Mouse (Mus musculus) right cerebral cortex, adult 18-20 months (tissue): ENCODE results near the gene Cmya5.
"Not testable (repeated sequence)": the region's sequence is repeated elsewhere in the genome, so short reads cannot be mapped to it uniquely, and the experiment has no call there.

ENCODE experiments used
- DNase-seq: peaks from one replicate; pipeline ENCODE4 v3.0.0; 2022; ENCODE audit warnings: mixed read lengths

The Cmya5 gene

DNA sequence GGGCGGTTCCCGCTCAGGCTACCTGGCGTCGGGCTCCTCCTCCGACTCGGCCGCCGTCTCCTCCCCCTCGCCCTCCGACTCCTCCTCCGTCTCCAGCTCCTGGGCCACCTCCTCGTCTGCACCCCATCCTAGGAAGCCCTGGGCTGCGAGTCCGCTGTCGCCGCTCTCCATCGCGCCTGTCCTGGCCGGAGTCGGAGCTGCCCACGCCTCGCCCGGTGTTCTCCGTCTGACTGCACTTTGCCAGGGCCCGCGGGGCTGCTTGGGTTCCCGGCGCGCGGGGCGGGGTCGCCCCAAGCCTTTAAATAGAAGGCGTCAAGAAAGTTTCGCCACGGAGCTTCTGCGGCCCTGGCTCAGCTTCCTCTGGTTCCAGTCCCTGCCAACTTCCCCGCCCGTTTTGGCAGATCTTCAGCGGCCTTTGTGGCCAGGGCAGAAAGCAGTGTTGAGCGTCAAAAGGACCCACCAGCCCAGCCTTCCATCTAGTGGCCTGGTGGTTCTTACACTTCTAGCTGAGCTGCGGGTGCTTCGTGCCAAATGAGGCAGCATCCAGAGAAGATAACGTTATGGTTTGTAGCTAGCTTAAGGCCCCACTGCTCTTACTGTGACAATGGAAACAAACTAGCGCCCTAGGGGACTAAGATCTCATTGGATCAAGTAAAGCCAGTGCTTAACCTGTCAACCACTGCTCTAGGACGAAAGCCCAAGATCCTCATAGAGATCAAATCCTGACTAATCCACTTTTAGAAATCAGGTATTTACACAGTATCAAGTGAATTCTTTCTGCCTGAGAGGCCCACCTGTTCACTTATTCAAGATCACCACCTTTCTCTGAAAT, at the start of gene Cmya5:
Gene Cmya5 (minus strand): TSS at position 389 of the 832 bp plus-strand sequence.
- peak; percentile 76 for DNase-seq

DNA sequence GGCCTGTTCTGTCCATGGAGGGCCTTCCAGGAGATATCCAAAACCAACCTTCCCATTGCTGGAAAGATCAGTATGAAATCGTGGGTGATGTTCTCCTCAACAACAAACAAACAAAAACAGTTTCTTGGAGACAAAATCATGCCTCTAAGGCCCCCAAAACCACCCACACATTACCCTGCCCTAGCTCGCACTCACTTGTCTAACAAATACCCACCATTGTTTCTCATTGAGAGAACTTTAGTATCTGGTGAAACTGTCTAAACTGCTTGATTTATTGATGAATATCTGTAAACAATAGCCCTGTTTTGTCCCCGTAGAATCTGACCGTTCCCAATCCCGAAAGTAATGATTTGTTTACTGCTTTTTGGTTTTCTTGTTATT, 48.1 kb upstream of the Cmya5 start:
- no peak for DNase-seq

DNA sequence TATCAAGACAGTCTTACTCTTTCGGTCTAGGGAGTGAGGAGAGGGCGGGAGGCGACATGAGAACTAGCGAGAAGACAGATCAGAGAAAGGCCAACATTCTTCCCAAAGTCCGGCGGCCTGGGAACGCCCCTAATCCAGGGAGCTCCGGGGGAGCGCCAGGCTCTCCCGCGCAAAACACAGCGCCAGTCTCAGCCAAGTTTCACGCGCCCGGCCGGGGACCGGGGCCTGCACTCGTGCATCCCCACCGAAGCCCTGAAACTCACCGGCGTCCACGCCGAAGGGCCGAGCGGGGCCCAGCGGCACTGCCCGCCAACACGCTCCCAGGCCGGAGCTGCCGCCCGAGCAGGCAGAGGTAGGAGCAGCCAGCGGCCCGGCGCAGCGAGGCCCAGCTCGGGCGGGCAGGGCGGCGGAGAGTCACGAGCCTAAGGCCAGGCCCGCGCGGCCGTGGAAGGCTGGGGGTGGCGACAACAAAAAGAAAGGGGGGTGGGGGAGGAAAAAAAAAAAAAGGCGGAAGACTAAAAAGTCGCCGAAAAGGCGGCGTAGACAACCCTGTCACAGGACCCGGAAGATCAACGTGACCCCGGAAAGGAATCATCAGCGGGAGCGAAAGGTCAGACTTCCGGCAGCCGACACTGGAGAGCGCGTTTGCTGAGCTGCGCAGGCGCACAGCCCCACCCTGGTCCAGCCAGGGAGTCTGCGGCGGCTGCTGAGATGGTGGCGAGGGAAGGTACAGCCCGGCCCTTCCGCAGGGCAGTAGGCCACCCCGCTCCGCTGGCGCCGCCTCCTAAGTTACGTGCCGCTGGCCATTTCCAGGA, 47.5 kb upstream of the Cmya5 start, which contains the start of gene Tent2:
Gene Tent2 (minus strand): TSS at position 555 of the 815 bp plus-strand sequence.
- DNase-seq, result peak; percentile 97

DNA sequence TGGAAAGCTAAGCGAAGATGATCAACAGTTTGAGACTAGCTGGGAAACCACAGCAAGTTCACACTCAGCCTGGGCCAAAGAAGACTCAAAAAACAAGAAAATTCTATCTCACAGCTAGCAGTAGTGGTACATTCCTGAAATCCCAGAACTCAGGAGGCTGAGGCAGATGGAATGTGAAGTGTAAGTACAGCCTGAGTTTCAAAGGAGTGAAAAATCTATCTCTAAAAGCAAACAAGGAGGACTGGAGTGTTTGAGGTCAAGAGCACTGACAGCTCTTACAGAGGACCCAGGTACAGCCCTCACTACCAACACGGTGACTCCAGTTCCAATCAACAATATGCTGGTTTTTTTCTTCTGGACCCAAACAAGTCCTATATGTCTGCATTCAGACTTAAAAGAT, 44.9 kb upstream of the Cmya5 start:
- no peak for DNase-seq

DNA sequence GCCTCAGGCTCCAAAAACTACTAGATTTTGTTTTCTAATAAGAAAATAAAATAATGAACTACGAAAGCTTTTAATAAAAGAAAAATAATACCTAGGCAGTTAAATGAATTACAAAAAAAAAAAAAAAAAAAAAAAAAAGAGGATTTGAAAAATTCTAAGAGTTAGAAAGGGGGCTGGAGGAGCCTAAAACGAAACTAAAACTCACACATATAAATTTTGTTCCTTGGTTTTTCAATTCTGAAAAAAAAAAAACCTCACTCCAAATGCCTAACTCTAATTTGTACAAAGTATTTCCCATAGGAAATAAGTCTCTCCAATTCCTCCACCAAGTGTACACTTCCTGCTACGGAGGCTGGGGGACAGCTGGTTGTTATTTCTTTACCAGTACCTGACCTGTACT, 44.2 kb upstream of the Cmya5 start:
- DNase-seq, result no peak

DNA sequence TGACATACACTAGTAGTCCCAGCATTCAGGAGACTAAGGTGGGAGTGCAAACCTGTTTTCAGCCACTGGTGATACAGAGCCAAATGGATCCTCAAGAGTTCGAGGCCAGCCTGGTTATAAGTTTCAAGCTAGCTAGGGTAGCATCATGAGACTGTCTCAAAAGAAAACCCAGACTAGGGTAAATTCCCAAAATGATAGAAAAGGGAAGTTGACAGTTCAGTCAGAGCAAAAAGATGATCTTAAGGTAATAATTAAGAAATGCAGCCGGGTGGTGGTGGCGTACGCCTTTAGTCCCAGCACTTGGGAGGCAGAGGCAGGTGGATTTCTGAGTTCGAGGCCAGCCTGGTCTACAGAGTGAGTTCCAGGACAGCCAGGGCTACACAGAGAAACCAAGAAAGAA, 43.3 kb upstream of the Cmya5 start:
- DNase-seq, result not testable (repeated sequence)

DNA sequence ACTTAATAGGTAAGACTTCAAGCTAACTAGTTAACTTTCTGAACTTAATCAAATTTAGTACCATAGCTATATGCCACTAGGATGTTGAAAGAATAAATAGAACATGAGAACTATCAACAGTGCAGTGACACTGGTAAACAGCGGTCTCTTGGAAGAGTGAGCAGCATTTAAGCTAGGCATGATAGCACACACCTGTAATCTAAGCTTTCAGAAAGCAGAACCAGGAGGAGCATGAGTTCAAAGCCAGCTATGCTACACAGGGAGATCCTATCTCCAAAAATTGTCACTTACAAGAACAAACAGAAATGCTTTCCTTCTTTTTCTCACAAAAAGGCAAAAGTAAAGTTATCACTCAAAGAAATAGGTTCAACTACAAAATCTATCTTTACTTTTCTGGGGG, 35.8 kb upstream of the Cmya5 start:
- no peak for DNase-seq

DNA sequence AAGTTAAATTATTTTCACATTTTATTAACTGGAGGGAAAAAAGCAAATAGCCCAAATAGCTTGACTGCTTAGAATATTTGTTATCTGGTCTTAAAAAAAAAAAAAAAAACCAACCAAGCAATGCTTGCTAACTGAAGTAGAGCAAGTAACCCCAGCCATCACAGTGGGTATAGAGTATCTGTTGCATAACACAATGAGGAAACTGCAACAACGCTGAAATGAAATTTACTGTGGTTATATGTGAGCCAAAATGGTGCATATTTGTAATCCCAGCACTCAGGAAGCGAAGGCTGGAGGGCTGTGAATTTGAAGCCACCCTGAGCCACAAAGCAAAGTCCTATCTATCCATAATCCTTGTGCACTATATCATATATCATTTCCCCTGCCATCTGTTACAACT, 35.0 kb upstream of the Cmya5 start:
- DNase-seq, result no peak

DNA sequence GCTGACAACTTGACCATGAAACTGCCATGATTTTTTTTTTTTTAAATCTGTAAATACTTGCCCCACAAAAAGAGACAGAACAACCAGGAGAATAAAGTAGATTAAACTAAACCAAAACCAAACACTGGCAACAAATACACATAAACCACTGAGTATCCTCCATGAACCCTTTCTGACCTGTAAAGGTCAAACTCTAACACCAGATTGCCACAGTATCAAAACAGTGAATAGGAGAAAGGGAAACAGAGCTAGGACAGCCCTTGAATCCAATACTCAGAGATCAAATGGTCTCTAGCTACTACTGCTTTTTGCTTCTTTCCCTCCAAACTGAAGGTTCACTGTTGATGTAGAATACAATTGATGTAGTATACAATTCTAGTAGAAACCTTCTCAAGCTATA, 33.0 kb upstream of the Cmya5 start:
- no peak for DNase-seq

DNA sequence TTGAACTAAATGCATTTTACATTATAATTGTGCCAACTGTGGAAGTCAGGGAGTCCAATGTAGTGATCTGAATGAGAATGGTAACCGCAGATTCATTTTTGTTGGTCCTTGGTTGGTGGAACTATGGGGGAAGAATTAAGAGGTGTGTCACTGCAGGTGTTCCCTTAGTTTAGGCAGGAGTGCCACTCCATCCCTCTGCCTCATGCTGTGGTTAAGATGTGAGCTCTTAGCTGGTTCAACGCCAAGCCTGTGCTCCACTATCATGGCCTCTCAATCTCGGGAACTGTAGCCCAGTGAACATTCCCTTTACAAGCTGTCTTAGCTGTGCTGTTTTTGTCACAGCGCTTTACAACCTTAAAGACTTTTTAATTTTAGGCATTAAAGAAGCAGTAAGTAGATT, 18.8 kb upstream of the Cmya5 start:
- DNase-seq, result no peak

DNA sequence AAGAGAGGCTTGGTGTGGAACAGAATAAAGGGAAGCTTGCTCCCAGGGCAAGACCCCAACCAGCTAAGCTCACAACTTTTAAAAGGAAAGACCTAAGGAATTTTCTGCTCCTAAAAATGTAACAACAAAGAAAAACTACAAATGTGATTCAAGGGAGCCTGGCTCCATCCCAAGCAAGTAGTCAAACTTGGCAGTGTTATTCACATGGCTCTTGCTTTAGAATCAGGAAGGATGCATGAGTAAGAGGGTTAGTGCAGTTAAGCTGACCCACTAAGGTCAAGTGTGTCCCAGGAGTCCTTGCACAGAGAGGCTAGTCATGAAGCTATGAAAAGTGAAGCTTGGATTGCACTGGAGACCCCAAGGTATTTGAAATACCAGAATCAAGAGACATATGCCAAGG, 17.9 kb upstream of the Cmya5 start:
- DNase-seq, result no peak

DNA sequence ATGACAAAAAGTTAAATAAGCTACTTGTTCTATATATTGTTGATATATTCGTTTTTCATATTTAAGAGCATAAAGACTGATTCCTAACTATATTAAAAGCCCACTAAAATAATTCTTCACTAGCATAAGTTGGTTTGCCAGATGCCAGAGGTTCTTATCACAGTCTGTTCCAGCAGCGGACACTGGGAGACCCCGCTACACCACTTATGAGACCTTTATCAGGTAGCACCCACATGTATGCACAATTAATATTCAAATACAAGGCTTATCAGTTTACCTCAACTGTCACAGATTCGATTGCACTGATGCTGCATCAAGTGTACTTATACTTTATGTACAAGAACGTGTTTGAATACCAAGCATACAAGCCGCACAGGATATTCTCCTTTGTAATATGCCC, 13.7 kb upstream of the Cmya5 start:
- no peak for DNase-seq

DNA sequence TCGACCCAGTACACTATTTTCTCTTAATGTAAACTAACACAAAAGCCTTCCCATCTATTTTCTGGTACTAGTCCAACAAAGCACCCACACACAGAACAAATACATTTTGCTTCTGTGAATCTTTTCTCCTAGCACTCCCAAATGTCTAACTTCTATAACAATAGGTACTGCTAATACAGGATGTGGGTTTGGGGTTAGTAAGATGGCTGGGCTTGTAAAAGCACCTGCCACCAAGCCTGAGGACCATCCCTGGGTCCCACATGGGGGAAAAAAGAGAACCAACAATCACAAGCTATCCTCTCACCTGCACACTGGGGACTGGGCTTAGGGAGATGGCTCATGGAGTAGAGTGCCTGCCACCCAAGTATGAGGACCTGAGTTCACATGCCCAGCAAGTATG, 8.8 kb upstream of the Cmya5 start:
- DNase-seq, result no peak

DNA sequence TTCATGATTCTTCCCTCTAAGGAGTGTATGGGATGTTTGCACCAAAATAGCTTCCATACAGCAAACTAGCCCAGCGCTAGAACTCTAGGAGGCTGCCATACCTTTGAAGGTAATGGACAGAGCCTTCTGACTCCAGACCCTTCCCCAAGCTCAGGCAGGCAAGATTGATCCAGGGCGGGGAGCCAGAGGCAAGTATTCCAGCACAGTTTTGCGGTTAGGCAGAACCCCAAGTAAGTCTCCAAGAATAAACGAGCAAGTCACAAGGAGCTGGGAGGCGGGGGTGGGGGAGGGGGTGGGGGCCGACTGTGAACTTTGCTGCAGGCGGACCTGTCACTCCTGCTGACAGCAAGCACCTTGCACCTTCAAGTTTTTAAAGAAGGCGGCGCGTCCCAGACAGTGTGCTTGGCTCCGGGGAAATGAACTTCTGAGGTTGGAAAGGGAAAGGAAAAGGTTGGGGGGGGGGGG, 673 bp downstream of the Cmya5 start:
- DNase-seq, result peak; percentile 19

DNA sequence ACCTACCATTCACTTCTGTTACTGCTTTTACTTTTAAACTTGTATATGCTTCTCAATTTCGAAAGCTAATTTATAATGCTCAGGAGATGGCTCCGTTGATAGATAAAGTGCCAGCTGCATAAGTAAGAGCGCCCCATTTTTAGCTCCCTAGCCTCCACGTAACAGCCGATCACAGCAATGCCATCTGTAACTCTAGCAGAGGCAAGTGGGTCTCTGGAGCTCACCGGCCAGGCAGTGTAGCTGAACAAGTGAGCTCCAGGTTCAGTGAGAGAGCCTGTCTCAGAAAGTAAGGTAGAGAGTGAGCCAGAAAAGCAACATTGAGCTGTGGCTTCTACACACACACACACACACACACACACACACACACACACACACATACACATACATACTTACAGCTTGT, 3.3 kb downstream of the Cmya5 start:
- DNase-seq, result no peak

DNA sequence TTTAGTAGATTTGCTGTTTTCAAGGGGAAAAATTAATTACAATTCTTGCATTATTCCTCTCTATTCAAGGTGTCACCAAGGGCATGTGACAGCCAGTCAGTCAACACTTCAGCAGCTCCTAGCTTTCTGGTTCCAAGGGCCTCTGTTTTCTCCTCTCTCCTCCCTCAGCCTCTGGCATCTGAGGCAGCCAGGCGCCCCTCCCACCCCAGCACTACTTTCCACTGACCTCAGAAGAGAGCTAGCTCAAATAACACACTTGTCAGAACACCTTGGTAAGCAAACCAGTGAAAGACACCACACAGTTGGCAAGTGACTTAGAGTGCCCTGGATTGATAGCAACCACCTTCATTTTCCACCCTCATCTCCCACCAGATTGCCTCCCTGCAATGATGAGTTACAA, 6.5 kb downstream of the Cmya5 start:
- DNase-seq, result no peak

DNA sequence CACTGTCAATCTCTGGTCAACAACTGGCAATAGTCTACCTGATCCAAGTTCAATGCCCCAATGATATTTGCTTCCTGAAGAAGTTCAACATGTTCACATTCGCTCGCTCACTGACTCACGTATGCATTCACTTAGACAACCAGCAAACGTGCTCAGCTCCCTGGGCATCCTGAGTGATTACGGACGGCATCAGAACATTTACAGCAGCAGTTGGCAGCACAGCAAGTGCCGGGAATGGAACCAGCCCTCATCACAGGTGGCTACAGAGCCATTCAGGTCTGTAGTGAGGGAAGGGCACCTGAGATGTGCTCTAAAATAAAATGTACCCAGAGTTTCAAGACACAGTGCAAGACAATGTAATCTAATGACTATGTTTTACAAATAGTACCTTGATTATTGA, 7.4 kb downstream of the Cmya5 start:
- DNase-seq, result no peak

DNA sequence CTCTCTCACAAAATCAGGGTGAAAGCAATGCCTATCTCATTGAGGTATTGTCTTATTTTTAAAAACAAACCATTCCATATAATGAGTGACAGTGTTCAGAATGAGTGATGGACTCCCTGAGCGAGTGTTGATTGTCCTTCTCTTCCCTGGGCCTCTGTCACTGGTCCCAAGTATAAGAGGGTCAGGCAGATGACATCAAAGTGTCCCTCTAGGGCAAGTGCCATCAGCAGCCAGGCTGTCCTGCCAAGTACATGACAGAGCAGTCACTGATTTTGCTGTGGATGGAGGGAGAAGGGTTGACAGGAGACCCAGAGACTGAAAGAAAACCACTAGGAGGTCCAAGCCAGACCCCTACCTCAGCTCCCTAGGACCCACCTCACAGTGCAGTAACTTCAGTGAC, 8.3 kb downstream of the Cmya5 start:
- no peak for DNase-seq

DNA sequence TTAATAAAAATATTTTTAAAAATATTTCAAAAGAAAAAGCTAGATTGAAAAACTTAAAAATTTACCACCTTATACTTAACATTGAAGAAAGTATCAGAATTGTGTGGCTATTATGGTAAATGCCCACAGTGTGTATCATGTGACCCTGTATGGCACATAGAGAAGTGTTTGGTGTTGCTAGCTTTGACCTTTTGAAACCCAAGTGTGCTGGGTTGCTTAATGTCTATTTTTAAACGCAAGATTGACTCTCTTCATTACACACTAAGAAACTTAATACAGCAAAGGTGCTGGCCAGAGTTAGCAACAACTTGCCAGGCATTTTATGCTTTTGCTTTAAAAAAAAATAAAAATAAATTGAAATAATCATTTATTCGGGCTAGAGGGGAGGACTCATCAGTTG, 9.0 kb downstream of the Cmya5 start:
- no peak for DNase-seq

DNA sequence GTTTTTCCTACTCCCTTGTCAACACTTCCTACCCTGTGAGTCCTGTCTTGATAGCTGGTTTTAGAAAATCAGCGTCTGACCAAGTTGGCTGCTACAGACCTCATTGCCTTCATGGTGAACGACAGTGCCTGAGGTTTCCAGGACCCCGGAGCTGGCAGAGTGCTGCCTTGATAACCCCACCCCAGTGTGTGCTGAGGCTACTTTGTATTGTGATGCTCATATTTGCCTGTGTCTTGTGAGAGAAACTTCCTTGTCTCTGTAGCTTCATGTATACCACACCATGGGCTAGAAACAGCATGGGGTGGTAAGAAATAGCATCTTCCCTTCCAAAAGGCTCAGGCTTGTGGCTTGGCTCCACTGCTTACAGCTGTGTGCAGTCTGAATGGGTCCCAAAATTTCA, 13.8 kb downstream of the Cmya5 start:
- no peak for DNase-seq

DNA sequence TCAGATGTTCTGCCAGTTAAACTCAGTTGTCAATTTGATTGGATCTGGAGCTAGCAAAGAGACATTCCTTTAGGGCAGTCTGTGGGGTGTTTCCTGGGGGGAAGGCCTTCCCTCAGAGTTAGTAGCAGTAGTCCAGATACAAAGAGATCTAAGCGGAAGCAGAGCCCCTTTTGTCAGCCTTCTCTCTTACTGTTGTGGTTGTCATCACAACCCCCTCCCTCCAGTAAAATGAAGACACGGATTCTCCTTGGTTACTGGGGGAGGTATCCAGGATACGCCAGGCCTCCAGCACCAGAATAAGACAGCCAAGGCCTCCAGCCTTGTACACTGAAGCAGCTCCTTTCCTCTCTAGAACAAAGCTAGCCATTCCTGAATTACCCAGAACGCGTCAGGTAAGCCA, 15.6 kb downstream of the Cmya5 start:
- no peak for DNase-seq

DNA sequence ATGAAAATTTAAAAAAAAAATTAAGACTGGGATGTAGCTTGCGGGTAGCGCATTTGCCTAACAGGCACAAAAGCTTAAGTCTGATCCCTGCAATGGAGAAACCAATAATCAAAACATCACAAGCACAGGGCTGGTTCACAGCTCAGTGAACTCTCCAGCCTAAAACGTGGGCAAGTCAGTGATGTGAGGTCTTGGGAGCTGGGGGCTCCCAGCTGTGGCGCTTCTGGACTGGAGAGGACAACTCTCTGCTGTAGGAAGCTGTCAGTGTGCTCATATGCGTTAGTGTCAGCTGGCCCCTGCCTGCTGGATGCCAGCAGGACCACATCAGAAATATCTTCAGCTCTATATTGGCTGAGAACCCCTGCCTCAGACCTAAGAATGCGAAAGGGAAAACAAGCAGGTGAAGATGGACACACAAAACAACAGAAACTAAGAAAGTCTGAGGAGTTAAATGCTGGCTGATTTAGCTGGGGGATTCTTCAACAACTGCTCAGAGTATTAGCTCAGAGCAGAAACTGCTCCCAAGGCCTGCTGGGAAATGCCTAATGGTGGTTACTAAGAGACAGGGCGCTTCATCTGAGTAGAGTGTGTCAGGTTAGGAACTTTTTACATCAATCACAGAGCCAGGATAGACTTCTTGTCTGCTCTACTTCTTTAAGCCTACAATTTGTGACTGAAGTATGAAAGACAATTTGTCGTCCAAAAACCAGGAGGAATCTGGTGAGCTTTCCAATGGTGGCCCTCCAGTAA, 16.2 kb downstream of the Cmya5 start:
- DNase-seq, result no peak

DNA sequence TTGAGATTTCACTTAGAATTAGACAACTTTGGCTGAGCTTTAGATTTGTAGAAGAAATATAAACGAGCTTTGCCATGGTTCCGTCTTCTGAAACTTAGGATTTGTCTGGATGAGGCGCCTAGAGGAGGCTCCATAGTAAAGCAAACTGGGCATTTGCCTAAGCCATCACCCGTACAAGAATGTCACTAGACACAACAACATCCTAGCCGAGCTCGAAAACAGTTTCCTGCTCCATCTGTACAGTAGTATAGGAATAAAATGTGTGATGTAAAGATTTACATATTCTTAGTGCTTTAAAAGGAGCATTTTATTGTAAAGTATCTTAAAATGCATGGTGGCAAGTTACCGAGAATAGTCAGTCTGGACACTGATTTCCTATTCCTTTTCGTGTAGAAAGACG, 22.2 kb downstream of the Cmya5 start:
- no peak for DNase-seq
